Mouse (Mus musculus): ENCODE results near the gene Ap1ar. TPM values are rescaled to one million over a fixed set of nuclear protein-coding genes. Genes with fewer than 3 reads are reported as not detected.

The Ap1ar gene
- polyA plus RNA-seq, 1 experiment = 69.3 TPM

- no peak for DNase-seq (ENCODE audit: low read depth)
Observed at GRCm38 (mm10) chr3:127837972-127838644, 785 bp upstream of the Ap1ar start.

GRCm38 (mm10) chr3:127836798-127837153 is 547 bp downstream of the Ap1ar start:
- no peak for TF ChIP-seq CTCF (IDR thresholded peaks at IDR 0.05; ENCODE audit: borderline replicate concordance, extremely low read depth, insufficient read depth, insufficient read length)
- no peak for TF ChIP-seq POLR2A (IDR thresholded peaks at IDR 0.05; ENCODE audit: borderline replicate concordance, extremely low read depth, insufficient read depth, insufficient read length, poor library complexity, severe bottlenecking)
- peak; percentile 42 for DNase-seq (ENCODE audit: low read depth)

More at GRCm38 (mm10) chr3:127837972-127838644, 785 bp upstream of the Ap1ar start:
- TF ChIP-seq POLR2A (IDR thresholded peaks at IDR 0.05; ENCODE audit: borderline replicate concordance, extremely low read depth, insufficient read depth, insufficient read length, poor library complexity, severe bottlenecking) (no peak), CTCF (IDR thresholded peaks at IDR 0.05; ENCODE audit: borderline replicate concordance, extremely low read depth, insufficient read depth, insufficient read length) (no peak)

DNA sequence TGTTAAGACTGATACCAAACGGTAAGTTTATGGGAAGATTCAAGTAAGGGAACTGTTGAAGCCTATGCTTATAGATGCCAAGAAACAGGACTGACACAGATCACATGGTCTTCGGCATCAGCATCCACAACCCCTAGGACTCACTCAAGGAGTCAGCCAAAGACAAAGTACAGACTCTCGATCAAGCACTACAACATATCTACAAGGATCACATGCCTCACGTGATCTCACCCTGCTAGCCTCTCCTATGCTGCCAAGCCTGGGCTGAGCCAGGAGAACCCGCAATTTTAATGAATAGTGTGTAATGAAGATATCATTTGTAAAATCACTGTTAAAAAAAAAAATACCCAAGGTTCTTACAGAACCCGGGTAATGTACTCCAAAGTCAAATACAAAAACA is 1.7 kb downstream of the Ap1ar start:
- no peak for TF ChIP-seq POLR2A (IDR thresholded peaks at IDR 0.05; ENCODE audit: borderline replicate concordance, extremely low read depth, insufficient read depth, insufficient read length, poor library complexity, severe bottlenecking)
- TF ChIP-seq CTCF (IDR thresholded peaks at IDR 0.05; ENCODE audit: borderline replicate concordance, extremely low read depth, insufficient read depth, insufficient read length) = no peak
- no peak for DNase-seq (ENCODE audit: low read depth)

- DNase-seq (ENCODE audit: low read depth) = no peak
- TF ChIP-seq POLR2A (IDR thresholded peaks at IDR 0.05; ENCODE audit: borderline replicate concordance, extremely low read depth, insufficient read depth, insufficient read length, poor library complexity, severe bottlenecking) (no peak), CTCF (IDR thresholded peaks at IDR 0.05; ENCODE audit: borderline replicate concordance, extremely low read depth, insufficient read depth, insufficient read length) (no peak)
Observed at GRCm38 (mm10) chr3:127834040-127834439, 3.3 kb downstream of the Ap1ar start.

GRCm38 (mm10) chr3:127831079-127831478 is 6.2 kb downstream of the Ap1ar start:
- DNase-seq (ENCODE audit: low read depth) = no peak

DNA sequence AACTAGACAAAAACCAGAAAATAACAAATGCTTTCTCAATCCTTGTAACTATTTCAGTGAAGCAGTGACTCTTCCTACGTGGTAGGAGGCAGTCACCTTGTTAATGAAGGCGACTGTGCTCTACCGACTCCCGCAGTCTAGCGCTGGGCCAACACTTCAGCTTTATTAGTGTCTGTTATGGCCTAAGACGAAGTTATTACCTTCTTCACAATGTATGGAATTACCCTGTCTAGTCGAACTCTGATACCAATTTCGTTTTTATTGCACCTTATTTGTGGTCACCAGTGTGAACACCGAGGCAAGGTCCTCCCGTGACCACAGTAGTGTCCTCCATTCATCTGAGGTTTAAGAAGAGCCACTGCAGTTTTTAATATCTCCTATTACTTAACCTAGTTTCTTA is 7.1 kb downstream of the Ap1ar start:
- TF ChIP-seq POLR2A (IDR thresholded peaks at IDR 0.05; ENCODE audit: borderline replicate concordance, extremely low read depth, insufficient read depth, insufficient read length, poor library complexity, severe bottlenecking) = no peak
- no peak for TF ChIP-seq CTCF (IDR thresholded peaks at IDR 0.05; ENCODE audit: borderline replicate concordance, extremely low read depth, insufficient read depth, insufficient read length)
- no peak for DNase-seq (ENCODE audit: low read depth)

More at GRCm38 (mm10) chr3:127831079-127831478, 6.2 kb downstream of the Ap1ar start:
- TF ChIP-seq POLR2A (IDR thresholded peaks at IDR 0.05; ENCODE audit: borderline replicate concordance, extremely low read depth, insufficient read depth, insufficient read length, poor library complexity, severe bottlenecking) = no peak

GRCm38 (mm10) chr3:127827123-127827522 is 10.2 kb downstream of the Ap1ar start:
- TF ChIP-seq CTCF (IDR thresholded peaks at IDR 0.05; ENCODE audit: borderline replicate concordance, extremely low read depth, insufficient read depth, insufficient read length) (no peak), POLR2A (IDR thresholded peaks at IDR 0.05; ENCODE audit: borderline replicate concordance, extremely low read depth, insufficient read depth, insufficient read length, poor library complexity, severe bottlenecking) (no peak)
- DNase-seq (ENCODE audit: low read depth) = peak; percentile 49

DNA sequence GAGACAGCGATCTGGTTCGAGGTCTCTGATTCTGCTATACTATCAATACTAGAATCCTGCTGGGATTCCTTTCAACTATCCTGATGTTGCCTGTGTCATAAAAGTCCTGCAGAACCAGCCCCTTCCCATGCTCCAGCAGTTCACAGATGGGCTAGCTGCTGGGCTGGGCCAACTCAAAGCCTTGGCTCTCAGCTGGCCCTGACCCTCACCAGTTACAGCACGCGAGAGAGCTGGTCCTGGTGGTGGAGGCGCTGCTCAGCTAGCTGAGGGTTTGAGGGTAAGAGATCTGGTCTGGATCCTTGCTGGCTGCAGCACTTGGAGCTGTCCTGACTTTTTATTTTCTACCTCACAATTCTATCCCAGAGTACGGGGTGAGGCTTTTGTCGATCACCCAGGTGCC is 10.8 kb downstream of the Ap1ar start:
- TF ChIP-seq POLR2A (IDR thresholded peaks at IDR 0.05; ENCODE audit: borderline replicate concordance, extremely low read depth, insufficient read depth, insufficient read length, poor library complexity, severe bottlenecking) (no peak), CTCF (IDR thresholded peaks at IDR 0.05; ENCODE audit: borderline replicate concordance, extremely low read depth, insufficient read depth, insufficient read length) (no peak)
- no peak for DNase-seq (ENCODE audit: low read depth)

GRCm38 (mm10) chr3:127823886-127824863 is 13.1 kb downstream of the Ap1ar start:
- TF ChIP-seq POLR2A (IDR thresholded peaks at IDR 0.05; ENCODE audit: borderline replicate concordance, extremely low read depth, insufficient read depth, insufficient read length, poor library complexity, severe bottlenecking) (no peak), CTCF (IDR thresholded peaks at IDR 0.05; ENCODE audit: borderline replicate concordance, extremely low read depth, insufficient read depth, insufficient read length) (no peak)
- no peak for DNase-seq (ENCODE audit: low read depth)

- no peak for DNase-seq (ENCODE audit: low read depth)
- TF ChIP-seq POLR2A (IDR thresholded peaks at IDR 0.05; ENCODE audit: borderline replicate concordance, extremely low read depth, insufficient read depth, insufficient read length, poor library complexity, severe bottlenecking) (no peak), CTCF (IDR thresholded peaks at IDR 0.05; ENCODE audit: borderline replicate concordance, extremely low read depth, insufficient read depth, insufficient read length) (no peak)
Observed at GRCm38 (mm10) chr3:127821209-127821608, 16.1 kb downstream of the Ap1ar start.

DNA sequence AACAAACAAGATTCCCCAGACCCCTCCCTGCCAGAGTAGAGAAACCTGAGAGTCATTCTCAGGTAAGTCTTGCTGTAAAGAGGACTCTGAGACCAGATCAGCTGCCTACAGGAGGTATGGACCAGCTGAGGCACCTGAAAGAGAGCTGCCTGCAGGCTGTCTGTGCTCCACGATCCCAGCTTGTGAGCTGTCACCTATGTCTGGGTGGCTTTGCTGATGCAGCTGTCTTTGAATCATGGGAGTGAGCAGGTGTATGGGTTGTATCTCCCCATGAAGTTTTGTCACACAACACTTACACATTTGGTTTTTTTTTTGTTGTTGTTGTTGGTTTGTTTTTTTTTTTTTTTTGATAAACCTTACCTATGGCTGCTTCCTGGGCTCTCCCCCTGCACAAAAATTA is 16.9 kb downstream of the Ap1ar start:
- no peak for DNase-seq (ENCODE audit: low read depth)
- TF ChIP-seq CTCF (IDR thresholded peaks at IDR 0.05; ENCODE audit: borderline replicate concordance, extremely low read depth, insufficient read depth, insufficient read length) = no peak

All from brain, embryonic 14.5 days (tissue).